Mouse (Mus musculus) left cerebral cortex, adult 18-20 months (tissue): ENCODE data around the gene Etl4. TPM values are rescaled to one million over a fixed set of nuclear protein-coding genes. Genes with fewer than 3 reads are reported as not detected.

Source experiments
- DNase-seq, 2 experiments: peaks; one replicate each; pipeline ENCODE4 v3.0.0; 2021 to 2022; ENCODE audit warnings: low spot score in 2 of 2, mixed read lengths in 1 of 2
- total RNA-seq, 2 experiments: library from RNA; stranded (reverse); gene quantifications; 2 replicates each; pipeline ENCODE4 v1.2.3; 2021

Gene Etl4
- total RNA-seq, 2 experiments from 2014 or later: 130 to 158 TPM

DNA sequence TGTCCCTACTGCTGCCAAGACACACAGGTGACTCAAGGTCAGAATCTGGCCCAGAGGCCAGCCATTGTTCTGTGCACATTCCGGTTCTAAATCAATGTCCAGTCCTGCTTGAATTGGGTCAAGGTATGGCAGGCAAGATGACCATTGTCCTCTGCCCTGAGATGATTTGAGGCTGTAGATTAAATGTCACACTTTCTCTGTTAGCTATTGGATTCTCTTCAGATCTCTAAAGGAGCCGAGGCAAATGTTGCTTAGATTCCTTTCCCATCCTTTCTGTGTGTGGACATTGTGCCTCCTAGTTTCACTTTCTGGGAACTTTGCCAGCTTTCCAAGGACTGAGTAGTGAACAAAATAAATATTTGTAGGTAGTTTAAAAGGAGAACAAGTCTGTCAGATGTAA lies 608.9 kb downstream of the Etl4 start:
- DNase-seq: no peak

DNA sequence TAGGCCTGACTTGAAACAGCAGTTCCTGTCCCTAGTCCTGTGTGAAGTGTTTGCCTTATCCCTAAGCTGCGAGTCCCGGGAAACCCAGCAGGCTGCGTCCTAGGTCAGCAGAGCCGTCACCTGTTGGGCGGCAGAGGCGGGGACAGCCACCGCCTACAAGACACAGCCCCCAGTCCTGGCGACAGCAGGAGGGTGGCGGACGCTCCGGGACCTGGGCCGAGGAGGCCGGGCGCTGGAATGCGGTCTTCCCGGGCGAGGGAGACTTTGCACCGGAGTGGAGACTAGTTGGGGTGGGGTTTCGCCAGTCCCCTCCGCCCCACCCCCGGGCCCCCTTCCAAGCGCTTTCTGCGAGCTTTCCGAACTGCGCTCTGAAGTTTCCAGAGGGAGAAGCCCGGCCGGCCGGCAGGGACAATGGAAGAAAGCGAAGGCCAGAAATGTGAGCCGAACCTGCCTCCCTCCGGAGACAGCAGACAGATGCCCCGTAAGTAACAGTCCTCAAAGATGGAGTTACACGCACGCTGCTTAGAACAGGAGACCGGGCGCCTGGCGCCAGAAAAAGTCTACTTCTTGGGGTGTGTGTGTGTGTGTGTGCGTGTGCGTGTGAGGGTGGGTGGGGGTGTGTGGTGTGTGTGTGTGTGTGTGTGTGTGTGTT lies 610.0 kb downstream of the Etl4 start:
- peak; percentile 4 to 22 for DNase-seq

DNA sequence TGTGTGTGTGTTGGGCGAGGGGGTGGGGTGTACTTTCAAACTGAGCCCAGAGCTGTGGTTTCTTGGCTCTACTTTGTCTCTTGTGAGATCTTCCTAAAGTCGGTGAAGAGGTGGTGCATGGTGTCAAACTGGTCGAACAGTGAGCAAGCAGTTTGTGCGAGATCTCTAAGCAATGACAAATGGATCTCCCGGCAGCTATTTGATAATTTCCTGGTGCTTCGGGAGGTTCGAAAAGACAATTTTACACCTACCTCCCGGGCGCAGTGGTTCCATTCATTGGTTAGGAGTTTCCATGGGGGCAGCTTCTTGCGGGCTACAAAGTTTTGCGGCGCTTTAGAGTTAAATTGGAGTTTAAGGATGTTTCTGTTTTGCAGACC lies 610.5 kb downstream of the Etl4 start:
- DNase-seq: peak in 1 of 2 experiments; percentile 6

DNA sequence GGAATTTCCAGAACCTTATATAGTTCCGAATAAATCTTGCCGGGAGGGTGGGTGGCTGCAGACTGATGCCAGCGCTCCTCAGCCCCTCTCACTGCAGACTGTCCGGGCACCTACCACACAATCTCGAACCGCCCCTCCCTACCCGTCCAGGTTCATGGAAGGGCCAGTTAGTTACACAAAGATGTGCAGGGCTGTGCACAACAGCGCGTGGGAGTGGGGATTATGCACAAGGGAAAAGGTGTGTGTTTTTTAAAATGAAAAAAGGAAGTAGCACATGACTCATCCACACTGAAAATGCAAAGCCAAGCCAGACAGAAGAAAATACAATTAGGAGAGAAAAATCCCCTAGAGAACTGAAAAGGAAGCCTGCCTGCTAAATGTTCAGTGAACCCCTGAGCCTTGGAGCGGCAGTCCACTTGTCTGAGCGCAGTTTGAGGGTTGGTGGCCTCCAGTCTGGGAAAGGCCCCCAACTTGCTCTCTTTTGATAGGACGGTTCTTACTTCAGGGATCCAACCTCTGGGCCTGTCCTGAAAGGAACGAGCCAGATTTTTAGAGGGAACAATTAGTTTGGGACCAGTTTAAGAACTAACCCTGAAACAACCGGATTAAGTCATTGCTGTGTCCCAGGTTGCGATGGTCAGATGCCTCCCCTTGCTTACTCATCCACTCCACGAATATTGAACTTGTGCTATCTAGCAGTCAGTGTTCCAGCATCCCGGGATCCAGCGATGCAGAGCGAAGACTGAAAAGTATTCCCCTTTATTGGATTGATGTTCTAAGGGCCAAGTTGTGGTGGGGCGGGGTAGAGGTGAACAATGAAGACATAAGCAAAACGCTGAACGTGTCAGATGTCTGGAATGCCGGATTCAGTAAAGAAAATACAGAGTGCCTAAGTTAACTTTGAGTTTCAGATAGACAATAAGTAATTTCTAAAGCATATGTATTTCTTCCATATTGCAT lies 611.3 kb downstream of the Etl4 start:
- DNase-seq: peak; percentile 13 to 17

DNA sequence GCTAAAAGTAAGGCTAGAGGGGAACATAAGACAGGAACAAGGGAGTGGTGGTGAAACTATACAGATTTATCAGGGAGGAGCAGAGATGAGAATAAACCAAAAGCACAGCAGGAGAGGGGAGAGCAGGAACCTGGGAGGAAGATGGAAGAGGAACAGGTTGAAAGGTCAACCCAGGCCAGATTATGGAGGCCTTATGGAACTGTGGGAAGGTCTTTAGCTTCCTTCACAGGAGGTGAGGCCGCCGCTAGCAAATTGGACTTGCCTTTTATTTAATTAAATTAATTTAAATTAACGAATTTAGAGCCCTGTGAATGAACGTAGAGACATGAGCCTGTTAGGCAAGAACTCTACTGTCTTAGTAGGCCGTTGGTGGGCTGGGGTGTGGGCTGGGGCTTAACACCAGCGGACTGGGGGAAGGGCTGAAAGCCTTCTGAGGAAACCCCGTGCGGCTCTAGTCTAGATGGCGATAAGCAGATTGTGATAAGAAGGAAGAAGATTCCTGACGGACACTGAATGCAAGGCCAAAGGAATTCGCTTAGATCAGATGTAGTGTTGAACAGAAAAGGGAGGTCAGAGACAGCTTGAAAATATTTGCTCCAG lies 612.2 kb downstream of the Etl4 start:
- no peak for DNase-seq

DNA sequence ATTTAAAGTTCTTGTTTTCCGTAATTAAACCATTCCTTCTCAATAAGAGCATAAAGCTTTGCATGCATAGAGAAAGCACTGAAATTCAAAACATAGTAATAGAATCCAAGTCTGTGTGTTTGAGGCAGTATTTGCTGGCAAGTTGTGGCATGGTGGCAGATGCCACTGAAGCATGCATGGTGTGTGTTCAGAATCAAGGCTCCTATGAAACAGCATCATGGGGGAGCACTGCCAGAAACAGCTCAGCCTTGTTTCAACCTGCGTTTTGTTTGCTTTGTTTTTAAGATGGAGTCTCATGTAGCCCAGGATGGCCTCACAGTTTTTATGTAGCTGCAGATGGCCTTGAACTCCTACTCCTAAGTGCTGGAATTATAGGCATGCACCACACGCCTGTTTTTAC lies 614.1 kb downstream of the Etl4 start:
- DNase-seq: no peak

DNA sequence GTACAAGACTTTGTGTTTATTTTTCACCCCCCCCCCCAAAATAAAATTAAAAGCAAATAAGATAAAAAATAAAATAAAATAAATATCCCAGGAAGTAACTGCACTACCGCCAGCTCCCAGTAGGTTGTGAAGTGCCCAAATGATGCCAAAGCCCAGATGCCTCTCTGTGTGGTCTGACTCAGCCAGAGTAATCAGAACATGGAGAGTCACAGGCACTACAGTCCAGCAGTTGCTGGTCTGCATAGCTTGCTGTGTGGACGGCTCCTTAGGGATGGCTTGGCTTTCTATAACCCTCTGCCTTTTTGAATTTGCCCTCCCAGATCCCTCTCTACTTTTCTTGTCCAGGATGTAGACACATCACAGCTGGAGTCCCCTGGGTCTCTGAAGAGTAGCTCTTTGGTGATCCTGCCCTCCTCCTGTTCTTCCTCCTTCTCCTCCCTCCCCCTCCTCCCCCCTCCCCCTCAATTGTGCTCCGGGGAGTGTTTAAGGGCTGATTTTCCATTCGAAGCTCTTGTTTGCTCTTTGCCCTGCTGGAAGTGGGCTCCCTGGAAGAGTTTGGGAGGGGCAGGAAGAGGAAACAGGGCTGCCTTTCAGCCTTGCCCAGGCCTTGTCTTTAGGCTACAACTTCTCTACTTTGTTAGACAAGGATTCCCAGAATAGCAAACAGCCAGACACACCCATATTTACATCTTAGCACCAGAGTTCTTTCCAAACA lies 616.5 kb downstream of the Etl4 start:
- DNase-seq: no peak

DNA sequence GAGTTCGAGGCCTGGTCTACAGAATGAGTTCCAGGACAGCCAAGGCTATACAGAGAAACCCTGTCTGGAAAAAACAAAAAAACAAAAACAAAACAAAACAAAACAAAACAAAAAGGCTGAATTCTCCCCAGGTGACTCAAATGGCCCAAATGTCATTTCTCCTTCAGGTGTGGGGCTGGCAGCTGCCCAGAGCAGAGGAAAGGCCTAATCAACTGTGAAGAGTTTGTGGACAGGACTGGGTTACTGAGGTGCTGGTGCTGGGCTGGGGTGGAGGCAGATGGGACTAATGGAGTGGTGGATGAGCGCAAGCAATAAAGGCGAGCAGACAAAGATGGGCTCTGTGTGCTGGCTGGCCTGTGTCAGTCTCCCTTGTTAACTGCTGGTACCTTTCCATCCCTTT lies 617.3 kb downstream of the Etl4 start:
- DNase-seq: no peak

DNA sequence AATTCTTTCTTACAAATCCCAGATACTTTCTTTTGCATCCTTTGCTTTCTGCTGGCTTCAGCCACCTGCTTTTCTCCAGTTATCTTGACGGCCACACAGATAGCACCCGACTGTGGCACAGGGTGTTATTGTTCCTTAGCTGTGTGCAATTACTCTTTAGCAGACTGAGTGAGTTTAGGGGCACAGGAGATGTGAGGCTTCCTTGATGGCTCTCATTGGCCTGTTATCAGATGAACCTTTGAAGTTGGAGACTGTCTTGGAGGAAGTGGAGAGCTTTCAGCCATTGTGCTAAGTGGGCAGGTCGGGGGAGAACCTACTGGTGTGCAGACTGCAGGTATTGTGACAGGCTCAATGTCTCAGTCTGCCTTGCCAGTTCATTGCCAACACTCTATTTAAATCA lies 623.0 kb downstream of the Etl4 start:
- no peak for DNase-seq

DNA sequence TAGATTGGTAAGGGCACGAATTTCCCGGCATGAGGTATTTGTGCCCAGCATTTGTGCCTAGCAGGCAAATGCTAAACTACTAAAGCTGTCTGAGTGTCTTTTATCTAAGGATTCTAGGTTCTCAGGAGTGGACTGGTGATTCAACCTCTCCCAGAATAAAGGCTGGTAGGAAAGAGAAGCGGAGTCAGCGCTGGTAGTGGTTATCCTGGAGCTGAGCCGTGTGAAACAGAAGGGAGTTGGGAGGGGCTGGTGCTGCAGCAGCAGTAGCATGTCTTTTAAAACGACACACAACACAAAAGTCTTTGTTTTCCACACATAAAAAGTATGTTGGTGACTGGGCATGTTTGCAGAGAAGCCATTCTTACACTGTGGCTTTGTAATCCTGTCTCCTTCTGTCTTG lies 628.2 kb downstream of the Etl4 start:
- no peak for DNase-seq

DNA sequence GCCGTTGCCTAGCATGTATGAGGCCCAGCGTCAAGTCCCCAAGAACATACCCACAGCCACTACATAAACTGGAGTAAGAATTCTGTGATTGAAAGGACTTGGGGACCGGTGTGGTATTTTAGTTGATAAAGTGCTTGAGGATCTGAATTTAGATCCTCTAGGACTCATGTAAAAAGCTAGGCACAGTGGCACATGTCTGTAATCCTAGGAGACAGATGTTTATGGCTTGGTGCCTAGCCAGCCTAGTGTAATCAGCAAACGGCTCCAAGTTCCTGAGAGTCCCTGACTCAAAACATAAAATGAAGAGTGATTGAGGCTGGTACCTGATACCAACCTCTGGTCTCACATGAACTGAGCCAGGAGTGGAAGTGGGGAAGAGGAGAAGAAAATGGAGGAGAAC lies 629.3 kb downstream of the Etl4 start:
- no peak for DNase-seq

DNA sequence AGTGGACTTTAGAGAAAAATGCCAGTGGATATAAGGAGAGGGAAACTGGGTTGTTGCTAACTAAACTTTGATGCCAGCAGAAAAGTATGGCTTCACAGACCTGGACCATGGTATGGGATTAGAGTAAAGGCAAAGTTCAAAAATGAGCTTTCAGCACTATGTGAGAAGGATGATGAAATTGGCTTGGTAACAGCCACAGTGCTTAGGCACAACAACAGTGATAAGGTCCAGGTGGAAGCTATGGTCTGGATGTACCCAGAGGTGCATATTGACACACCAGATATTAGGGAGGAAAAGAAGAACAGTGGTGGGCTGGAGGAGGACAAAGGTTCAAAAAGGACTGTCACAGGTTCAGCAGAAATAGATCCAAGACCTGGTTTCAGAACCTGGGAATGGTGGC lies 631.7 kb downstream of the Etl4 start:
- DNase-seq: no peak

DNA sequence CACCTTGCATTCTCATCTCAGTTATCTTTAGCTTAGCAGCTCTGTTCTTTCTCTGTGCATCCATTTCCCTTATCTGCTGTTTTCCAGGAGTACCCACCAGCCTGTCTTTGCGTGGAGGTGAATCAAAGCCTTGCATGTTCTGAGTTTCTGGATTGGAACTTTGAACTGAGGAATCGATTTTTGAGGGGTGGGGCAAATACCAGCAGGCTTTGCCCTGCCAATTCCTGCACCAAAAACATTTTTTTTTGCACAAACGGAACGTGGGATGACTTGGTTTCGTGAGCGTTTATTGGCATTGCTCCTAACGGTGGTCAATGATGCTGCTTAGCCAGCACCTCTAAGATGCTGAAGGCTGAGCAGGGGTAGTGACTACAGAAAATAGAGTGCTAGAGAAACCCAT lies 632.7 kb downstream of the Etl4 start:
- no peak for DNase-seq

DNA sequence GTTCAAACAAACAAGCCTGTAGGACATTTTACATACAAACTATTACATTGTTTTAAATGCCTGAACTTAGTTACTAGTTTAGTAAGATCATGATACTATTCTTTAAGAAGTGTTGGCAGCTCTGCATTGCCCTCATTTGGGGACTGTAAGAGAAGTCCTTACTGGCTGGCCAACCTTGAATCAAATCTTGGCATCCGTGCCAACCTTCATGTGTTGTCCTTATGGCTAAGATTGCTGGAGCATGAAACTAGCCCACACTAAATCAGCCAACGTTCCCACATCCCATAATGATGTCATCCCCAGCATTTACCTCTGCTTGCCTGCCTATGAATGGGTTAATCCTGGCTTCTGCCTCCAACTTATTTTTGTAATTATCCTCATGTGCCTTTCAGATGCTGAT lies 636.0 kb downstream of the Etl4 start:
- no peak for DNase-seq

DNA sequence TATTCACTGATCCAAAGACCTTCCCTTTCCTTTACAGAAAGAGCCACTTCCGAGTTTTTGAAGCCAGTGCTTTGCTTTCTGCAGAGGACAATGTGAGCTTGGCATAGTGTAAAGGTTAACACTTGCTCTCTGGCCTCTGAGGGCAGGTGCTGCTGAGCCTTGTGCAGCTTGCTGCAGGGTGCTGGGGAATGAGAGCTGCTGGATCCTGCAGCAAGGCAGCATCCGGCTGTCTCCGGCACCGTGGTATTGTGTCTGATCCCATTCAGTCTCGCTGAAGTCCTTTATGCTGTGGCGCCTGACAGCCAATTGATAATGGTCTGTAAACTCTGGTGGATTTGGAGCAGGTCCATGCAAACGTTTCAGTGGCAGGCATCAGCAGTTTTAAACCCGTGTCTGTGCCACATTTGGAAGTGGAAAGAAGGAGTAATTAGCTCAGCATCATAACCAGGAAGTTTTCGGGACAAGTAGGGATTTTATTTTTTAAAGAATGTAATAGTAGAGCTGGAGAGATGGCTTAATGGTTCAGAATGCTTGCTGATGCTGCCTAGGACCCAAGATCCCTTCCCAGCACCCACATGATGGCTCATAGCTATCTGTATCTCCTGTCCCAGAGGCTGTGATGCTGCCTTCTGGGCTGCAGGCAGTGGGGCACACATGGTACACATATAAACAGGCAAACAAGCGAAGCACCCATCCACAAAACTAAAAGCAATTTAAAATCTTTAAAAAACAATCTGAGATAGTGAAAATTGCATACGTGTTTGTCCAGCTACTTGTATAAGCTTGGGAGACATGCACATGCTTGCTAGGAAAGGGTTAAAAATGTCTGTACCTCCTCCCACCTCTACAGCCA lies 637.1 kb downstream of the Etl4 start:
- no peak for DNase-seq

DNA sequence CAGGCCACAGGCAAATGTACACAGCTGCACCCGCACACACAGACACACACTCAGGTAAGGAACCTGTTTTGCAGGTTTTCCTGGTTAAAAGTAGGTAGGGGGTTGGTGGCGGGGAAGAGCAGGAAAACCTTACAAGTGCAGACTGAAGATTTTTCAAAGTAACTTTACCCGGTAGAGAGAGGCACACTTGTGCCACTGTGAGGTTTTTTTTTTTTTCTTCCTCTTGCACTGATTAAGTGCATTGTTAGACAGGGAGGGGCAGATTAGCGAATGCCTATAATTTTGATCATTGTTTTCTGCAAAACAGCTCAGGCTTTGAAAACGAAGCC lies 637.7 kb downstream of the Etl4 start:
- no peak for DNase-seq

DNA sequence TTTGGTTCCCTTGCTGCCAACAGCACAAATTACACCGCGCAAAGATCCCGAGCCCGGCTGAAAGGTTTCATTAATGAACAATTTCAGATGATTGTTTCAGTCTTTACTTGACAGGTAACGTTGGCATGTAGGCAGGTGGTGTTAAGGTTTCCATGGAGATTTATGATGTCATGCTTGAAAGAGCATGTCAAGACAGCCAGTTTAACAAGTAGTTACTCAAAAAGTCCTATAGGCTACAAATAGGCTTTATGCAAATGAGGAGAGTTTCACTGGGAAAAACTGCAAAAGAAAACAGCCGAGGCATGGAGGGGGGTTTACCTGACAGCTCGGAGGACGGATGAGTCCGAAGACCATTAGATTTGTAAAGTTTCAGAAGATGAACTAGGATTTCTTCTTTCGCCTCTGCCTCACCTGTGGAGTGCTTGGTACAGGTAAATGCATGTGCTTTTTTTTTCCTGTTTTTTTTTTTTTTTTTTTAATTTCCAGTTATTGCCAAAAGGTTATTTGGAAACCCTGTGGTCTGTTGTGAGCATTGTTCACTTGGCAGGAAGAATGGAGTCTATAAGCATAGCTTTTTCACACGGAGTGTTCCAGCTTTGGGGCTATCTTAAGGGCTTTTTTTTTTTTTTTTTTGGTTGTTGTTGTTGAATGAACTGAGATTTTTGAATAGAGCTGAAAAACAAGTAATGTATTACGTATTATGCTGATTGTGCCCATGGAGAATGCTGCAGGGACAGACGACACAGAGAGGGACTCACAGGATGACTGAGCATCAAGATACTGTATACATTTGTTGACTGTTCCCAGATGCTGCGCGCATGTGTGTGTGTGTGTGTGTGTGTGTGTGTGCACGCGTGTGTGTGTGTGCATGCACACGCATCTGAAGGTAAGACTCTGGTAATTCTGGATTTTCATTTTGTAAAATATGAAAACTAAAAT lies 638.4 kb downstream of the Etl4 start:
- DNase-seq: no peak

DNA sequence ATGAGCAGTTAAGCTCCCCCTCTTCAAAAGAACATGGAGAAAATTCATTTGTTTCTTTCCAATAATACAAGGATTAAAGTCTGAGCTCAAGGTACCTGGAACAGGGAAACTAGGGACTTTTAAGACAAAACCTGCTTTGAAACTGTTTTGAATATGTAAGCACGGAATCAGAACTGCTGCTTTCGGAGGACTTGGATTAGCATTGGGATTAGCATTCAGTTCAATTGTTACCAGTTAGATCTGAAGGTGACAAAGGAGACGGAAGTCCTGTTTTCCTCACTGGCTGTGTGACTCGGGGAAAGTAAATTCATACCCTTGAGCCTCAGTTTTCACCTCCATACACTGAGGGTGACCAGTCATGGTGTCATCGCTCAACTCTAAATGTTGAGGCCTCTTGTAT lies 639.5 kb downstream of the Etl4 start:
- DNase-seq: no peak

DNA sequence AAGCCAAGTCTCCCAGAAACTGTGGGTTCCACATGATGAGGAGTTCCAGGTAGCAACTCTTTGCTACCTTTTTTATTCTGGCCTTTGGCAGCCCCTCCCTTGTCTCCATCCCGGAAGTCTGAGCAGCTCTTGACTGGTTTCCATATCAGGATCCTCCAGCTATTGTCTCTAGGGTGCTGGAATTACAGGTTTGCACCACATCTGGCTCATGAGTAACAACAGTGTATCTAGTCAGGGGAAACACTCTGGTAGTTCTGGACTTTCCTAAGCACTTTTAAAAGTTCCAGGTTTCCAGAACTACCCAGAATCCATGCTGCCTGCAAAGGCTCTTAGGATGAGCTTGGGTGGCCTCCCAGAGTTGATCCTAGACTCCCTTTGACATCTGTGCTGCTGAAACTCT lies 640.4 kb downstream of the Etl4 start:
- no peak for DNase-seq

DNA sequence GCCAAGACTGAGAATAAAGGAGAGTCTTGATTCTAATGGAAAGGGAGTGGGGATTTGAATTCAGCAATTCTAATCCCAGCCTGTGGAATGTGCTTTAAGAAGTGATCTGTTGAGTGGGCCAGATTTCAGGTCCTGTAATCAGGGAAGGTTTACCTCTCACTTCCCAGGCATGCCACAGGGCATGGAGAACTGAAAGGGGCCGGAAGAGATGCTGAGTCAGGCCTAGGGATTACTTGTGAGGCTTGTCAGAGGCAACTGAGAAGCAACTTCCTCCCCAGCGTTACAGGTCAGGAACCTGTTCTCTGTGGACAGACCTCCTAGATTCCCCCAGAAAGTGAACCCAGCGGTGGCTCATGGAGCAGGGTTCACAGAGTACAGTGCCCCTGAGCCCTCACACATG lies 646.1 kb downstream of the Etl4 start:
- DNase-seq: no peak
